Mouse (Mus musculus): ENCODE measurements at regions not wholly inside any gene's neighbourhood (a gene's known extent, or its start where the extent isn't known, plus 50 kb on each side); places are given as distances from the start of the nearest gene placed in this dataset.

DNA sequence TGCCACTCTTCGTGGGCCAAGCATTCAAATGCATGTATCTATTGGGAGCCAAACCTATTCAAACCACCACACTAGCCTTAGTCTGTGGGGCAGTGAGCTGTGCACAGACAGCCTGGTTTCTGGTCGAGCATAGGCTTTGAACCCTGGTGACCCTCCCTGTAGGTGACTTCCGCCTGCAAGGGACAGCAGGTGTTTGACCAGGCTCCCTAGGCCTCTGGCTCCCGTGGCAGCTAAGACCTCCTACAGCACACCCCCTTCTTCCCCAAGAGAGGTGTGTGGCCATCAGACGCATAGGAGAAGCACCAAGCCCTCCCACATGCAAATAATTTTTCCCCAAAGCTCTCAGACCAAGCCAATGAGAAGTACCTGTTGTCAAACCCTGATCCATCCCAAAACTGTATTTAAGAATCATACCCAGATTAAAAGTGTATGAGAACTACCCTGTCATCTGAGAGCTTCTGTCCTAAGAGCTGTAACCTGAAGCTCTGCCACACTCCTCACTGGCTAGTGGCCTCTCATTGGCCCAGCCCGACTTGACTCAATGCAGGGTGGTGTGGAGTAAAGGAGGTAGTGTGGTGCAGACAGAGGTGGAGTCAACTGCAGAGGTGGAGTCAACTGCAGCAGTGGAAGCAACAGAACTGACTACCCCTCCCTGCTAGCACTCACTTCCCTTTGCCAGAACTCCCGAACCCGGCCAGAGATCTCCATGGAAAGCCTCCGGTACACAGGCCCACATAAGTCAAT, 82.5 kb upstream of the Usp38 start:
- WGBS = 42% methylated on average over 9 of the region's 9 CpGs
- H3K4me3 ChIP-seq (replicated peaks; ENCODE audit: low read length) = no peak overlapping the region
- H3K36me3 ChIP-seq (ENCODE audit: control insufficient read depth, insufficient read depth, low read length) = no peaks in the 10 kb centered on the region
- no peaks in the 10 kb centered on the region for H3K27me3 ChIP-seq (ENCODE audit: control insufficient read depth, insufficient read depth, low read length)
- no peak overlapping the region for H3K27ac ChIP-seq (ENCODE audit: low read length)
- H3K9ac ChIP-seq (ENCODE audit: low read length) = no peak overlapping the region
- no peaks in the 10 kb centered on the region for H3K4me1 ChIP-seq (ENCODE audit: control insufficient read depth, insufficient read depth, low read length)
- H3K4me2 ChIP-seq (ENCODE audit: low read depth, low read length) = no peak overlapping the region
- no peak for ATAC-seq (ENCODE audit: insufficient read depth, low FRiP score)
- no peaks in the 10 kb centered on the region for H3K9me3 ChIP-seq (replicated peaks; ENCODE audit: control insufficient read depth, low read length)

DNA sequence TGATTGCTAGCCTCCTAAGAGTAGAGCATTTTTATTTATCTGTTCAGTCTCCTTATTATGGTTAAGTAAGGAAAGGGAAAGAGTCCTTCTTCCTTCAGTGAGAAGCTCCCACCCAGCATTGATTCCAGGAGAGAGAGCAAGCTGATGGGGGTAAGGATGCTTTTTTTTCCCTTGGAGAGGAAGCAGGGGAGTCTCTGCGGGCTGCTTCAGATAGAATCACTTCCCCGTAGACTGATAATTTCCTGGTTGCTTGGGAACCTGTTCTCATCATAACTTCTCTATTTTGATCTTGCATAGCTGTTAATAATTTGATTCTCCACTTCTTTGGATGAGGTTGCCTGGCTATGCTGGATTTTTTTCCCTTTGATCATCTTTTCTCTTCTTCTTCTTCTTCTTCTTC, 80.5 kb upstream of the Usp38 start:
- WGBS = 89% methylated on average over 2 of the region's 2 CpGs
- no peak overlapping the region for H3K4me3 ChIP-seq (replicated peaks; ENCODE audit: low read length)
- H3K4me2 ChIP-seq (ENCODE audit: low read depth, low read length) = no peak overlapping the region
- no peaks in the 10 kb centered on the region for H3K4me1 ChIP-seq (ENCODE audit: control insufficient read depth, insufficient read depth, low read length)
- no peaks in the 10 kb centered on the region for H3K36me3 ChIP-seq (ENCODE audit: control insufficient read depth, insufficient read depth, low read length)
- no peak overlapping the region for H3K27ac ChIP-seq (ENCODE audit: low read length)
- no peak for ATAC-seq (ENCODE audit: insufficient read depth, low FRiP score)
- no peaks in the 10 kb centered on the region for H3K27me3 ChIP-seq (ENCODE audit: control insufficient read depth, insufficient read depth, low read length)
- H3K9ac ChIP-seq (ENCODE audit: low read length) = no peak overlapping the region
- H3K9me3 ChIP-seq (replicated peaks; ENCODE audit: control insufficient read depth, low read length) = no peaks in the 10 kb centered on the region

DNA sequence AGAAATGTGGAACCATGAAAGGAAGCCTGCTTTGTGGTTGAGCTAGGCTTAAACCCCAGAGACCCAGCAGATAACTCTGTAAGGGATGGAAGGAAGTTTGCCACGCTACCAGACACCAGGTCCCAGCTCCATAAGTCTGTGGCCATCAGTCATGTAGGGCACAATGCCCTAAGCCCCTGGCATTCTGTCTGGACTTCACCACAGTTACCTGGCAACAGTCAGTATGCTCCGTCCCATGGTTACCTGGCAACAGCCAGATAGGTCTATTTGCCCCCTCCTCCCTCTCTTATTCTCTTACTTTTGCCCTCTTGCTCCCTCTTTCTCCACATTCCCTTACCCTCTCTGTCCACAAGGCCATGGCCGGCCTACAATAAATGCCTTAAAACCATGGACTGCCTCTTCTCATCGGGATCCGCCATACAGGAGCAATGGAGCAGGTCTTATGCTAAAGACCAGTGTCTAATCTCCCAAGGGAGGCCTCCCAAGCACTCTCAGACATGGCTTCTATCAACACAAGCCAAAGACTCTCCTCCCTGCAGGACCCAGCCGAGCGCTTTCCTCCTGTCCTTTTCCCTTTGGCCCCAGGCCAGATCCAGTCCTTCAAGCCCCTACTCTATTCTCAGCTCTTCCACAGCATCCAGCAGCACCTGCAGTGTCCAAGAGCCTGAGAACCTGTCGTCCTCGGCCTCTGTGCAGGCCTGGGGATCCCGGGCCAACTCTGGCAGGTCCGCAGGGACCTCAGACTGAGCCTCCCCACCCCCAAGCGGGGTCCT, 66.3 kb upstream of the Usp38 start:
- Histone ChIP-seq H3K4me1 (ENCODE audit: control insufficient read depth, insufficient read depth, low read length) (no peaks in the 10 kb centered on the region), H3K27me3 (ENCODE audit: control insufficient read depth, insufficient read depth, low read length) (no peaks in the 10 kb centered on the region), H3K4me3 (replicated peaks; ENCODE audit: low read length) (no peak overlapping the region), H3K9ac (ENCODE audit: low read length) (no peak overlapping the region), H3K36me3 (ENCODE audit: control insufficient read depth, insufficient read depth, low read length) (no peaks in the 10 kb centered on the region), H3K9me3 (replicated peaks; ENCODE audit: control insufficient read depth, low read length) (no peaks in the 10 kb centered on the region), H3K4me2 (ENCODE audit: low read depth, low read length) (no peak overlapping the region), H3K27ac (ENCODE audit: low read length) (no peak overlapping the region)
- 66% methylated on average over 12 of the region's 12 CpGs for WGBS
- no peak for ATAC-seq (ENCODE audit: insufficient read depth, low FRiP score)

DNA sequence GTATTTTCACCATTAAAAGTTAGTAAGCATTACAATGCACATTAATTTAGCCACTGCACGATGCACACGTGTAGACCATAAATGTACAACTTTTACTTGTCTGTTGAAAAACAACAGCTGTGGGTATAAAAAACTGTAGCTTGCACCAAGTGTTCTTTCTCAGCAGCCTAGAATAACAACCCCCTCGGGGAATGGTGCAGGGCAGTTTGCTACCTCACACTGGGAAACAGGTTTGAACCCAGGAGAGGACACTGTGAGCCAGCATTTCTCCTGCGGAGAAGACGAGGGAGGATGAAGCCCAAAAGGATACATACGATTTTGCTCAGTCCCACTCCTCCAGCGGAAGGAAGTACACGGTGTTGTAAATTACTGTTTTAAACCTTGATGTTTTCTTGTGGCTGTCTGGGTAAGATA, 65.2 kb upstream of the Usp38 start:
- H3K27ac ChIP-seq (ENCODE audit: low read length) = no peak overlapping the region
- H3K4me1 ChIP-seq (ENCODE audit: control insufficient read depth, insufficient read depth, low read length) = no peaks in the 10 kb centered on the region
- H3K27me3 ChIP-seq (ENCODE audit: control insufficient read depth, insufficient read depth, low read length) = no peaks in the 10 kb centered on the region
- no peak overlapping the region for H3K4me2 ChIP-seq (ENCODE audit: low read depth, low read length)
- WGBS = 61% methylated on average over 8 of the region's 8 CpGs
- no peak overlapping the region for H3K9ac ChIP-seq (ENCODE audit: low read length)
- no peaks in the 10 kb centered on the region for H3K36me3 ChIP-seq (ENCODE audit: control insufficient read depth, insufficient read depth, low read length)
- ATAC-seq (ENCODE audit: insufficient read depth, low FRiP score) = no peak
- H3K4me3 ChIP-seq (replicated peaks; ENCODE audit: low read length) = no peak overlapping the region
- no peaks in the 10 kb centered on the region for H3K9me3 ChIP-seq (replicated peaks; ENCODE audit: control insufficient read depth, low read length)

DNA sequence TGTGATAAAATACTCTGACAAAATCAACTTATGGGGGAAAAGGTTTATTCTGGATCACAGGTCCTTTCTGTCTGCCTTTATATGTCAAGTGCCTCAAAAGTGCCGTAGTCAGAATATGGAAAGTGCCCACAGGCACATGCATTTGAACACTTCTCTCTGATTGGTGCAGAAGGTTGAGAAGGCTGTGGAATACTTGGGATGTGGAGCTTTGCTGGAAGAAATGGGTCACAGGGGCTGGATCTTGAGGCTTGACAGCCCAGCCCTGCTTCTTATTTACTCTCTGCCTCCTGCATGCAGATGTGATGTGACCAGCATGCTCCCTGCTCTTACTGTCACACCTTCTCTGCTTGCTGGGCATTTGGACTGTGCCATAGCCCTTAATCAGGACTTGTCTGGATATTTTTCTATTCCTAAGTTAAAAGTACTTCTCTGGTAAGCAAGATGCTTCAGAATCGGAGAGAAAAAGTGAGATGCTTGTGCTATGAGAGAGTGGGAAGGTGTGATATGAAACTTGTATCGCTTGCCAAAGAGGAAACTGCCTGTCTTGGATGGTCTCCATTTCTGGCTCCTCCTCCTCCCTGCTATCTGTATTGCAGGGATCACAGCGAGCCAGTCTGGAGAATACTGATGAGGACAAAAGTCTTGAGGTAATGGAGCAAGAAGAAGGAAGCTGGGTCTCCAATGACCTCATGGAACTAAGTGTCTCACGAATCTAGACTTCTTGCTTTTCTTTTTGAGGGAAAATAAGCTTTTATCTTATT, 54.5 kb upstream of the Usp38 start:
- Histone ChIP-seq H3K36me3 (ENCODE audit: control insufficient read depth, insufficient read depth, low read length) (no peaks in the 10 kb centered on the region), H3K4me3 (replicated peaks; ENCODE audit: low read length) (no peak overlapping the region), H3K9ac (ENCODE audit: low read length) (no peak overlapping the region), H3K4me2 (ENCODE audit: low read depth, low read length) (no peak overlapping the region), H3K27me3 (ENCODE audit: control insufficient read depth, insufficient read depth, low read length) (no peaks in the 10 kb centered on the region), H3K4me1 (ENCODE audit: control insufficient read depth, insufficient read depth, low read length) (no peaks in the 10 kb centered on the region), H3K27ac (ENCODE audit: low read length) (no peak overlapping the region), H3K9me3 (replicated peaks; ENCODE audit: control insufficient read depth, low read length) (no peaks in the 10 kb centered on the region)
- 76% methylated on average over 5 of the region's 5 CpGs for WGBS
- ATAC-seq (ENCODE audit: insufficient read depth, low FRiP score) = no peak

DNA sequence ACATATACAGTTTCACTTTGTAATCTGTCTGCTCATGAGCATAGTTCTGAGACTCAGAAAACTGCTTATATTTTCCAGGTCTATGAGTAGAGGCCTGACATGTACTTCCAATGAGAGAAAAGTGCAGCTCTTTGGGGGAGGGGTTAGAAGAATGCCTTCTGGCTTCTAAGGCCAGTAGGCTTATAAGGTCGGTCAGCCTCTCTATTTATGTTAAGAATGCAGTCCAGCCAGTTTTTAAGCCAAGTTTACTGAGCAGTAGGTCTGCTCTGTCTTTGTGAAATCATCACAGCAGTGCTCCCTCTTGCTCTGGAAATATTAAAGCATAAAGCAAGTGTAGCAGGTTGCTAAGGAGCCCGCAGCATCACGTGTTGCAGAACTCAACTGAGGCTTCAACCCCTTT, 53.8 kb upstream of the Usp38 start:
- no peak overlapping the region for H3K4me2 ChIP-seq (ENCODE audit: low read depth, low read length)
- H3K9ac ChIP-seq (ENCODE audit: low read length) = no peak overlapping the region
- no peak overlapping the region for H3K27ac ChIP-seq (ENCODE audit: low read length)
- H3K9me3 ChIP-seq (replicated peaks; ENCODE audit: control insufficient read depth, low read length) = no peaks in the 10 kb centered on the region
- ATAC-seq (ENCODE audit: insufficient read depth, low FRiP score) = peak; percentile 44; the same call in 1 of the 2 replicates
- H3K27me3 ChIP-seq (ENCODE audit: control insufficient read depth, insufficient read depth, low read length) = no peaks in the 10 kb centered on the region
- 45% methylated on average over 3 of the region's 3 CpGs for WGBS
- no peaks in the 10 kb centered on the region for H3K36me3 ChIP-seq (ENCODE audit: control insufficient read depth, insufficient read depth, low read length)
- H3K4me1 ChIP-seq (ENCODE audit: control insufficient read depth, insufficient read depth, low read length) = no peaks in the 10 kb centered on the region
- H3K4me3 ChIP-seq (replicated peaks; ENCODE audit: low read length) = no peak overlapping the region

DNA sequence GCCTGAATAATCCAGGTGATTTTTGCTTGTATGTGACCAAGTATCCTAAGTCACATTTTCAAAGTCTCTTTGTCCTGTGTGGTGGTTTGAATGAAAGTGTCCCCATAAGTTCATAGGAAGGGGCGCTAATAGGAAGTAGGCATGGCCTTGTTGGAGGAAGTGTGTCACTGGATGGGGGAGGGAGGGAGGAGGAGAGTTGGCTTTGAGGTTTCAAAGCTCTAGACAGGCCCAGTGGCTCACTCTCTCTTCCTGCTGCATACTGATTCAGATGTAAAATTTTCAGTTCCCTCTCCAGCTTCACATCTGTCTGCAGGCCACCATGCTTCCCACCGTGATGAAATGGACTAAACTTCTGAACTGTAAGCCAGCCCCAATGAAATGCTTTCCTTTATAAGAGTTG, 52.0 kb upstream of the Usp38 start:
- H3K4me2 ChIP-seq (ENCODE audit: low read depth, low read length) = no peak overlapping the region
- ATAC-seq (ENCODE audit: insufficient read depth, low FRiP score) = no peak
- no peaks in the 10 kb centered on the region for H3K27me3 ChIP-seq (ENCODE audit: control insufficient read depth, insufficient read depth, low read length)
- H3K4me3 ChIP-seq (replicated peaks; ENCODE audit: low read length) = no peak overlapping the region
- H3K27ac ChIP-seq (ENCODE audit: low read length) = no peak overlapping the region
- no peaks in the 10 kb centered on the region for H3K9me3 ChIP-seq (replicated peaks; ENCODE audit: control insufficient read depth, low read length)
- 75% methylated on average over 2 of the region's 2 CpGs for WGBS
- no peaks in the 10 kb centered on the region for H3K36me3 ChIP-seq (ENCODE audit: control insufficient read depth, insufficient read depth, low read length)
- no peak overlapping the region for H3K9ac ChIP-seq (ENCODE audit: low read length)
- no peaks in the 10 kb centered on the region for H3K4me1 ChIP-seq (ENCODE audit: control insufficient read depth, insufficient read depth, low read length)

Measured in stomach, embryonic 16.5 days (tissue).